Mouse (Mus musculus) neutrophil, adult 5-6 weeks (primary cell): ENCODE measurements around the gene Chd9. TPM values are rescaled to one million over a fixed set of nuclear protein-coding genes. Genes with fewer than 3 reads are reported as not detected.
A peak's percentile ranks its signal among the peaks of the same experiment; 100 is the strongest.
"Not testable (repeated sequence)": the region's sequence is repeated elsewhere in the genome, so short reads cannot be mapped to it uniquely, and the experiment has no call there.

Source experiments
- ATAC-seq: fragments of 151-379, 151-347 bp; 2 replicates; pipeline ENCODE4 v1.8.0; 2017; ENCODE audit warnings: mild to moderate bottlenecking, moderate TSS enrichment; ENCODE audit not compliant: insufficient number of reproducible peaks, poor library complexity, low FRiP score, severe bottlenecking; ENCODE audit errors: extremely low read depth
- total RNA-seq: library from RNA; stranded (forward); fragments of 200-1000 nt; gene quantifications from 2 replicates; pipeline ENCODE4 v1.2.3, GENCODE M21; 2017

The Chd9 gene
- total RNA-seq, 1 experiment from 2014 or later = 90.1 TPM

DNA sequence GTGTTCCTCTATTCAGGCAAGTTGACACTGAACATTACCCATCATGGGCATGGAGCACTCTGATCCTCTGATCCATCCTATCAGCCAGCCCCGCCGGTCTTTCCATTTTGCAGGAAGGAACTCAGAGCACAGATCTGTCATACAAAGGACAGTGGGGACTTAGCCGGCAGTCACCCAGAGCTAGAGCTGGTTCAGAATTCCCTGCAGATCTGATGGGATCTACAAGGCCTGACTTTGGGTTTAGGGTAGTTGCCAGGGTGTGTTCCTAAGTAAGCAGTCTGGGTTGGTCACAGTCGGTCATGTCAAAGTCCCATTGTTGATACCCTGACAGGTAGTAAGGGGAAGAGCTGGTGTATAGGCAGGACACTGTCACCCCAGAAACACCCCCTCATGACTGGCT, 39.8 kb downstream of the Chd9 start:
- no peak for ATAC-seq

DNA sequence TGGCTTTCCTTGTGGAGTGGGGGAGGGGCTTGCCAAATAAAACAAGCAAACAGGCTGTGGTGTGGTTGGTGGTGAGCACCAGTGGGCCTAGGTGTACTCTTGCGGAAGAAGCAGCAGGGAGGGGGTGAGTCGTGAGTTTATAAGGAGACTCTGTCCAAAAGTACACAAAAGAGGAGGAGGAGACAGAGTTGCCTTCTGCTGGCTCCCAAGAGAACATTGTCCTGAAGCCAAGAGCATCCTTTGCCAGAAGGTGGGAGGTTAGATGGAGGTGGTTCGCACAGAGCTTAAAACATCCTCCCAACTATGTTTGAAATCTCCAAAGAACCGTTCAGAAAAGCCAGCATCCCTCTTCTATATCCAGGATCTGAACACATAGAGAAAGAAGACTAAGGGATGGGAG, 40.2 kb downstream of the Chd9 start:
- ATAC-seq = no peak

DNA sequence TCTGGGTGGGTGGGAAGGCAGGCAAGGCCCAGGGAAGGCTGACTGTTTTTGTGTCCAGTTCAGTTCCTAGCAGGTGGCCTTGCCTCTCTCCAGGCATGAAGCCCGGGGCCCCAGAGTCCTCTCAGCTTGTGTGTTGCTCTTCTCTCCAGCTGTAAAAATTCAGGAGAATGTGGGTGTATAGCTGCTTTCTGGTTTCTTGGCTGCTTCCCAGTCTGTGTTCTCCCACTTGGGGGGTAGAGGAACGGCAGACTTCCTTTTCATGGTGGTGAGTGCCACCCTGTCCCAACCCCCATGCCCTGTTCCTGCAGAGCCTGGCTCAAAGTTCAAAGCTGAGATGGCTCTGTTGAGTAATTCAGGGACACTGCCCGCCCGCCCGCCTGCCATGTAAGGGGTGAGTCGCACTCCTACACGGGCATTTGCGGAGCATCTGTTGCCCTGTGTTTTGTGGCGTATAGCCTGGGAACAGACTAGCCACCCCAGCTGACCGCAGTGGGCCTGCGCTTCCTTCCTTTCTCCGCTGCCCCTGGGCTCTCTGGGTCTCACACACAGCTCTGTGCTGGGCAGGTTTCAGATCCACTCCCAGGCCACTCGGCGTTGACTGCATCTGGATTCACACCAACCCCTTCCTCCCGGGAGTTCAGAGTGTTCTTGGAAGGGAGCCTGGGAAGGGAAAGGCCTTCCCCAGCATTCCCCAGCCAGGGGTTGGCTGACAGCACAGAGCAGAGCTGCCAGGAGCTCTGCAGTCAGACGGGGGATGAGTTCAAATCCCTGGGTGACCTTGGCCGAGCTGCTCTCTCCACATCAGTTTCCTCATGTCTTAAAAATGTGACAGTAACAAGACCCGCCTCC, 41.1 kb downstream of the Chd9 start:
- ATAC-seq = peak; percentile 6; the same call in 1 of the 2 replicates

DNA sequence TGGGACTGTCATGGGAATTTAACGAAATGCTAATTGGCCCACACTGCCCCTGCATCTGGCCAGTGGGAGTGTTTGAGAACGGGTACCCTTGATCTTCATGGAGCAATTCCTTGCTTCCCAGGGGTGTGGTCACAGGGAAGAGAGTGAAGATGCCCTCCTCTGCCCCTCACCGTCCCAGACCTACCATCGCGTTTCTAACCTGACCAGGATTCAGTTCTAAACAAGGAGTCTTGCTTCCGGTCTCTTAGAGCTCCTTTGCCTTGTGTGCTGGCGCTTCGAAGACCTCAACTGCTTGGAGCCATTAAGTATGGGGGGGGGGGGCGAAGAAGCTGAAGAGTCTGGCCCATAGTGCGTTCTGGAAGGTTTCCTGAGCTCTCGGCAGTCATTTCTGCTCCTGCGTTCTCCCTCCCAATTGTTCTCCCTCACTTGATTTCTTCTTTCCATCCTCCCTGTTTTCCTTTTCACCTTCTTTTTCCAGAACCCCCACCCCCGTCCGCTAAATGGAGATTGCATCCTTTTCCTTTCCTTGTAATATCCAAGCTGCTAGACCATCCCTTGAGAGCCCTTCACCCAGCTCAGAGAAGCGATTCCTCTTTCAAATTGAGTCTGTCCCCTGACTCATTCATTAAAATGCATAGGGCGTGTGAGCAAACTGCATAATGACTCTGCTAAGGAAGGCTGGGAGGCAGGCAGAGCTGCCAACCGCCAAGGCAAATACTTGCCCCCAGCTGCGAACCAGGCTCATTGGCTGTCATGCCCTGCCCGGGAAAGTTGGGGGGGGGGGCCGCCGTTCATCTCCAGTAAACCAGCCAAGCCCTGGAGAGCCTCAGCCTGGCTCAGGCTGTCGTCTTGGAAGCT, 42.0 kb downstream of the Chd9 start:
- no peak for ATAC-seq

DNA sequence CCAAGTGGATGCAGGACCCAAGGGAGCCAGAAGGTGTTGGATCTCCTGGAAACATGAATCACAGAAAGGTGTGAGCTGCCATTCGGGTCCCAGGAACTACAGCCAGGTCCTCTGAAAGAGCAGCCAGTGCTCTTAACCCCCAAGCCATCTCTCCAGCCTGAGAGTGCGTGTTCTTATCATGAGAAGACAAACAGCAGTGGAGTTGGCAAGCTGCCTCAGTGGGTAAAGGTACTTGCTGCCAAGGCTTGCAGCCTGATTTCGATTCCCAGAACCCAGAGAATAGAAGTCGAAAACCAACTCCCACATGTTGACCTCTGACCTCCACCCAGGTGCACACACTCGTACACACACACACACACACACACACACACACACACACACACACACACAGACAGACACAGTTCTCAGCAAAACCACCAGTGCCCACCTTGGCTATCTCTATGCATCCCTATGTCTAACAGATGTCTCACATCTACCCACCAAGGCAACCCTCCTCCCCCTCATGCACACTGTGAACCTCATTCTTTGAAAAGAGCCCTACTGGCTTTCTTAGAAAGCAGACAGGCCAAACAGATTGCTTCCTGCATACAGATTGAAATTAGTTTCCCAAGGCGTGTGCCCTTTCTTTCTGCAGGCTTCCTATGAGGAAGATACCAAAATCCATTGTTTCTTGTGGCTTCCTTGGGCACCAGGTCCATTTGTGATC, 43.4 kb downstream of the Chd9 start:
- no peak for ATAC-seq

DNA sequence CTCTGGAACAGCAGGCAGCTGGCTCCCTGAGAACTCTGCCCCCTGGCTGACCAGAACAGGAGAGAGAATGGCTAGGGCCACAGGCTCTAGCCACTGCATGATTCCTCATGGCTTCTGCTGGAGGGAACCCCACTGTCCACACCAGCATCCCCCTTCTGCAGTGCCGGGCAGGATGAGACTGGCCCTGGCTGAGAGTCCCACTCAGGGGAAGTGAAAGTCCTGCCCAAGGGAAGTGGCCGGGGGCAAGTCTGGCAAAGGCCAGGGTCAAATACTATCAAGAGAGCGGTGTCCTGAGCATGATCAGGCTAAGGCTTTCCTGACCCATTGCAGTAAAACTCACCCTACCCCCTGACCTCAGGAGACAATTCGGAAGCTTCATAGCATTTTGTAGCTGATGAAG, 44.9 kb downstream of the Chd9 start:
- no peak for ATAC-seq

DNA sequence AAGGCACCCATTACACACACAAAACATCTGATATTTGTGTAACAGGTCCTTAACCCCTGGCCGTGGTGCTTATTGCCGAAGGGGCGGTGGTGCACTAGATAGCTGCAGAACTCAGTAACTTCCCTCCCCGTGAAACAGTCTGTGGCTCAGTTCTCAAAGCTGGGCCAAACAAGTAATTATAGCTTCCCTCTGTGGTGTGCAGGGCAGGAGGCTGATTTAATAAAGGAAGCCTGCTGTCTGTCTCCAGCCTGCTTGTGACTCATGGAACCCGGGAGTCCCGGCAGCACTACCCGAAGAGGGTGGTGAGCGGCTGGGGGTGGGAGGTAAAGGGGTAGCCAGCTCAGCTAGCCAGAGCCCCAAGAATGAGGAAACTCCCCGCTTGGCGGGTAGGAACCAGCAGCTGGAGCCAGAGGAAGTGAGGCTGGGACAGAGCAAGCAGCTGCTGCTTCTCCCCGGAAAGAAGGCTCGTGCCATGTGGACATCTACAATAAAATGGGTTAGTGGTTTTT, 48.1 kb downstream of the Chd9 start:
- peak; percentile 39; the same call in 1 of the 2 replicates for ATAC-seq

DNA sequence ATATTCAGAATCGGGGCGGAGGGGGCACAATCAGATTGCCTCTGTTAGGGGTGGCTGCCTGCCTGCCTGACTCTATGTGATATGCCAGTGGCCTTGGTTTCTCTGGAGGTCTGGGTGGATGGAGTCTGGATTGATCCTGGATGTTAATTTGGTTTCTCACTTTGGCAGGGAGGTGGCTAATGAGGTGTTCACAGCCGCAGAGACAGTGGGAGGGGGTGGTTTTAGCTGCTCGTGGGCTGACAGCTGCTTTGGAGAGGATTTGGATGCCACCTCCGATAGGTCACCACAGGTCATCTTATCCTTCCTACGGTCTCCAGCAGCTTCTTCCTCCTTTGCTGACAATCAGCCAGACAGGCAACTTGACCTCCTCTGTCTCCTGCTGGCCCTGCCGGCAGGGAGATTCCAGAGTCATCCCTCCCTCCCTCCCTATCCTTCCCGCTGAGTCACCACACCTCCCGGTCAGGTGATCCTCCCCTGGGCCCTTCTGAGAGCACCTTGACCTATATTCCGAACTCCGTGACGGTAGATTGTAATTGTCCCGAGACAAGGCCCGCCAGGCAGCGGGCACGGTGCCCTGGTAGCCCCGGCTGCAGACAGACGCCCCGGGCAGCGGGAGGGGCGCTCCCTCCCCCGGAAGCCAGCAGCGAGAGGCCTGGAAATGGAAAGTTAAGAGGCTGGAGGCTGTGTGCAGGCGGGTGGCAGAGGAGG, 48.7 kb downstream of the Chd9 start:
- ATAC-seq = peak; percentile 52; the same call in 1 of the 2 replicates

DNA sequence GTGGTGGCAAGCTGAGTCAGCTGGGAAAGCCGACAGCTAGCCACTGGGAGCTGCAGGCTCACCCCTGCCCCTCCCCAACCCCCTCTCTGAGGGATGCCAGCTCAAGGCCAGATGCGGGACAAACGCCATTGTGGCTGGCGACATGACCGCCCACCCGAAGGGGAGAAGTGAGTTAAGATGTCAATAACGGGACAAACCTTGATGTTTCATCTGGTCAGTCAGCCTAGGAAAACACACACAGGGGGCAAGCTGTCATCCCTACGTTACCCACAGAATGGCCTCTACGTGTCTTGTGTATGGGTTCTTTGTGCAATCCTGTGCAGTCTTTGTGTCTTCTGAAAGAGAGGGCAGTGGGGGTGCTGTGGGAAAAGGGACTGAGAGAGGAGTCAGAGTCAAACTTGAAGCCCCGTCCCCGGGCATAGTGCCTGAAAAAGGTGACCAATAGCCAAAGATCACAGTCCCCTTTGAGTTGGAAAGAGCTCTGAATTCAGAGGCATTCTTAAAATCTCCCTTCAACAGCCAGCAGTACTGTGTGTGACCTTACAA, 49.4 kb downstream of the Chd9 start:
- no peak for ATAC-seq

DNA sequence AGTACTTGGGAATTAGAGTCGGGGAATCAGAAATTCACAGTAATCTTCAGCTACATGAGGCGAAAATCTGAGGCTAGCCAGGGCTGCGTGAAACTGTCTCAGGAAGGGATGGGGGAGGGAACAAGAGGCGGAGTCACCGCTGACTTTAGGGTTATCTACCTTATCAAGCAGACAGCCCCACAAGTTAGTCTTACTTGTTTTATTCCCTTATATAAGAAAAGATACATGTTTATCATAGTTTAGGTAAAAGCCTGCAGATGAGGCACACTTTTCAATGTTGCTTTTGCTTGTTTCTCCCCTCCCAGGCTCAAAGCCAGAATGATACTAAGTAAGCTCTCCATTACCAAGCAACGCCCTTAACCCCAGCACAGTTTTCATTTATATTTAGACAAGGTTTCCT, 50.4 kb downstream of the Chd9 start:
- no peak for ATAC-seq

DNA sequence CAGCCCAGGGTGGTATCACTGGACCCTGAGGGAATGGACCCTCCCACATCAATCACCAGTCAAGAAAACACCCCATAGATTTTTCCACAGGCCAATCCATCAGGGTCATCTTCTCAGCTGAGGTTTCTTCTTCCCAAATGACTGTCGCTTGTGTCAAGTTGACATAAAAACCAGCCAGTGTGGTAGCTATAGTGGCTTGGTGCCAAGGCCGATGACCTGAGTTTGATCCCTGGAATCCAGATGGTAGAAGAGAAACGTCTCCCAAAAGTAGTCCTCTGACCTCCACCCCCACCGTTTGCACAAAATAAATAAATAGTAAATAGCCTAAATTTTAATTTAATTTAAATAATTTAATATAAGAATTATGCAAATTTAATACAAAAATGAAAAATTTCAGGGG, 51.9 kb downstream of the Chd9 start:
- ATAC-seq = no peak

DNA sequence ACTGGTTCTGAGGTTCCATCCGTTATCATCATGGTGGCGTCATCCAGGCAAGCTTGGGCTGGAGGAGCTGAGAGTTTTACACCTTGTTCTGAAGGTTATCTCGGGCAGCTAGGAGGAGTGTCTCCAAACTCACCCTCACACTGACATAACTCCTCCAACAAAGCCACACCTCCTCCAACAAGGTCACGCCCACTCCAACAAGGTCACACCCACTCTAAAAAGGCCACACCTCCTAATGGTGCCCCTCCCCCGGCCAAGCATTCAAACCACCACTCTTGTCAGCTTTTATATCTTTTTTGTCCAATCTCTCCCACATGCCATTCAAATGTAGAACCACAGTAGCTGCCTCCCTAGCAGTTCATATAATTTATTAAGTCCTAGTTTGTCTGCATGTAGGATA, 53.0 kb downstream of the Chd9 start:
- no peak for ATAC-seq

DNA sequence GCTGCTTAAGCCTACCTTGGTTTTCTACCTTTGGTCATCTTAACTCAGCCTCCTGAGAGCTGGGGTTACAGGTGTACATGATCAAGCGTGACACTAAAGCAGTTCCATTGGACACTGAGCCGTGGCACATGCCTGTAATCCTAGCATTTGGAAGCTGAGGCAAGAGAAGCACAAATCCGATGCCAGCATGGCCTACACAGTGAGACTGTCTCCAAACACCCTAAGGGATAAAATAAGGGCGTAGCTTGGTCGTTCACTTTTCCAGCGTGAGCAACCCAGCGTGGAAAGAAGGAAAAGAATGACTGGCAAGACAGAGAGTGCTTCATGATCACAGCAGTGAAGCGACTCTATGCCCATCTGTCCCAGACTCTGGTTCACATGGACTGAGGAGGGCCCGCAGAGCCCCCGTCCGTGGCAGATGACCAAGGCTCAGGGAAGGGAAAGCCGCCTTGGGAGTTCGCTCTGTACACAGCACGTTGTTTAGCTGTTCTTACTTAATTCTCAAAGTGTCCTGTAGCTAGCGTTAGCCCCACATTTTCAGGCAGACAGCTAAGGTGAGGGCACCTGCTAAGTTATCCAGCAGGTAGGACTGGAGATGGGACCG, 54.0 kb downstream of the Chd9 start:
- no peak for ATAC-seq

DNA sequence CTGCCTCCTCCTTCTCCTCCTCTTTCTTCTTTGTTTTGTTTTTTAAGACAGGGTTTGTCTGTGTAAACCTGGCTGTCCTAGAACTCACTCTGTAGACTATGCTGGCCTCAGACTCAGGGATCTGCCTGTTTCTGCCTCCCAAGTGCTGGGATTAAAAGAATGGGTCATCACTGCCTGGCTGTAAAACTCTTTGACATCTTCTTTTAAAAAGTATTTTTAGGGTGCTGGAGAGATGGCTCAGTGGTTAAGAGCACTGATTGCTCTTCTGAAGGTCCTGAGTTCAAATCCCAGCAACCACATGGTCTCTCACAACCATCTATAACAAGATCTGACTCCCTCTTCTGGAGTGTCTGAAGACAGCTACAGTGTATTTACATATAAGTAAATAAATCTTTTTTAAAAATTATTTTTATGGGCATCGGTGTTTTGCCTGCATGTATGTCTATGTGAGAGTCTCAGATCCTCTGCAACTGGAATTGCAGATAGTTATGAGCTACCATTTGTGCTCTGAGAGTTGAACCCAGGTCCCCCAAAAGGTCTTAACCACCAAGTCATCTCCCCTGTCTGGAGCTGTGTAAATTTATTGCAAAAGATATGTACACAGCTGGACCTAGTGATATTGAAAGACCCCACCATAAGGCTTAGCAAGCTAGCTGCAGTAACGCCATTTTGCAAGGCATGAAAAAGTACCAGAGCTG, 57.7 kb downstream of the Chd9 start:
- ATAC-seq = no peak

DNA sequence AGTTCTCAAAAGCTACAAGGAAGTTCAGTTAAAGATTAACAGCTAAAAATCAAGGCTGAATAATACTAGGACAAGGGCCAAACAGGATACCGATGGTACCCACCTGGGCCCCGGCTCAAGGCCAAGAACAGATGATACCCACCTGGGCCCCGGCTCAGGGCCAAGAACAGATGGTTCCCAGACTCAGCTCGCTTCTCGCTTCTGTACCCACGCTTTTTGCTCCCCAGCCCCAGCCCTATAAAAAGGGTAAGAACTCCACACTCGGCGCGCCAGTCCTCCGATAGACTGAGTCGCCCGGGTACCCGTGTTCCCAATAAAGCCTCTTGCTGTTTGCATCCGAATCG, 58.2 kb downstream of the Chd9 start:
- ATAC-seq = not testable (repeated sequence)

DNA sequence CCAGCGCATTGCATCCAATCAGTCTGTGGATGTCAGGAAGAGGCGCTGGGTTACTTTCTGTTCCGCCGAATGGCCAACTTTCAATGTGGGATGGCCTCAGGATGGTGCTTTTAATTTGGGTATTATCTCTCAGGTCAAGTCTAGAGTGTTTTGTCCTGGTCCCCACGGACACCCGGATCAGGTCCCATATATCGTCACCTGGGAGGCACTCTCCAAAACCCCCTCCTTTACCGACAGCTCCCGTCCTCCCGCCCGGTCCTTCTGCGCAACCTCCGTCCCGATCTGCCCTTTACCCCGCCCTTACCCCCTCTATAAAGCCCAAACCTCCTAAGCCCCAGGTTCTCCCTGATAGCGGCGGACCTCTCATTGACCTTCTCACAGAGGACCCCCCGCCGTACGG, 59.2 kb downstream of the Chd9 start:
- ATAC-seq = not testable (repeated sequence)

DNA sequence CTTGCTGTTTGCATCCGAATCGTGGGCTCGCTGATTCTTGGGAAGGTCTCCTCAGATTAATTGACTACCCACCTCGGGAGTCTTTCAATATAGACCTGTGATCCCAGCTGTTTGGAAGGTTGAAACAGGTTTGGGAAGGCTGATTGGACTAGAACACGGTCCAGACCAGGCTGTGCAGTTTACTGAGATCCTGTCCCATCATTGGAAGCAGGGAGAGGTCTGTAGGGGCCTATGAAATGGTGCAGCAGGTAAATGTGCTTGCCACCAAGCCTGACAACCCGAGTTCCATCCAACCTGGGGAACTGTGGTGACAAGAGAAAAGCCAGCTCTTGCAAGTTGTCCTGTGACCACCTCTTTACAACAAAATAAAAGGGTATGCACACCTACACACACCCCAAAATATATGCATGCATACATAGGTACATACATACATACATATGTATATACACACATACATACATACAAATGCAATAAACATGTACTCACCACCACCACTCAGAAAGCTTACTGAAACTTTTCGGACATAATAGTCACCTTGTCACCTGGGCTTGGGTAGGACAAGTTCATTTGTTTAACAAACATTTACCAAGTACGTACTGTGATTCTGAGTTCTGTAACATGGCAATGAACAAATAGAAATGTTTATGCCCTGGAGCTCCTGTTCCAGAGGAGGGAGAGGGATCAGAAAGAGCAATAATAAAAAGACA, 63.9 kb downstream of the Chd9 start:
- ATAC-seq = no peak
